Mouse (Mus musculus) liver, adult 2 months (tissue): Measurements from ENCODE around the gene Mcm3.

ENCODE experiments used
- CTCF ChIP-seq: fragments of 200-500 bp; IDR thresholded peaks from 2 replicates; pipeline ENCODE4 v1.5.1; 2011; ENCODE audit warnings: low read depth, low read length, control low read depth
- POLR2A ChIP-seq: fragments of 200-500 bp; IDR thresholded peaks from 2 replicates; pipeline ENCODE4 v1.6.1; 2011; ENCODE audit warnings: low read length, control low read depth; ENCODE audit not compliant: insufficient read depth; ENCODE audit errors: extremely low read depth

GRCm38 (mm10) chr1:20833141-20833511, 13.0 kb upstream of the Mcm3 start:
- TF ChIP-seq POLR2A (no peak), CTCF (no peak)
